Mouse (Mus musculus) bone marrow, adult 2 months (tissue): ENCODE results near the gene Mgat5. TPM values are rescaled to one million over a fixed set of nuclear protein-coding genes. Genes with fewer than 3 reads are reported as not detected.
A peak's percentile ranks its signal among the peaks of the same experiment; 100 is the strongest.

Experiments
- H3K27ac ChIP-seq: fragments of 200-500 bp; 2 replicates; pipeline ENCODE4 v1.5.1; 2012; ENCODE audit warnings: low read depth, mild to moderate bottlenecking, control low read depth, inconsistent platforms, low read length; ENCODE audit not compliant: control insufficient read depth, poor library complexity, insufficient read depth
- H3K4me1 ChIP-seq: fragments of 200-500 bp; 2 replicates; pipeline ENCODE4 v1.6.1; 2011; ENCODE audit warnings: low read length; ENCODE audit not compliant: control insufficient read depth, insufficient read depth
- H3K4me3 ChIP-seq: fragments of 200-500 bp; replicated peaks from 2 replicates; pipeline ENCODE3; 2011; ENCODE audit warnings: mild to moderate bottlenecking, low read depth, low read length, control low read depth; ENCODE audit not compliant: control insufficient read depth
- CTCF ChIP-seq: fragments of 200-500 bp; IDR thresholded peaks from 2 replicates; pipeline ENCODE4 v1.5.1; 2011; ENCODE audit warnings: low read length, control low read depth; ENCODE audit not compliant: control insufficient read depth, insufficient read depth
- POLR2A ChIP-seq: fragments of 200-500 bp; IDR thresholded peaks from 2 replicates; pipeline ENCODE4 v1.6.1; 2011; ENCODE audit warnings: low read depth, mild to moderate bottlenecking, control low read depth, low read length, borderline replicate concordance; ENCODE audit not compliant: control insufficient read depth
- WGBS: fragments of 180-500 bp; shearing (Covaris S2); methylation state at CpG from one replicate; pipeline ENCODE4 v1.1.7; 2018; 5-methylcytosine and 5-hydroxymethylcytosine counted together
- polyA plus RNA-seq: library from polyadenylated mRNA; stranded (reverse); fragments of >200 nt; gene quantifications from 2 replicates; pipeline ENCODE4 v1.2.4, GENCODE M21; 2011; ENCODE audit warnings: low replicate concordance; ENCODE audit not compliant: missing spikeins, insufficient read depth, insufficient read length

Mgat5 gene
- polyA plus RNA-seq, 1 experiment: 9.7 TPM

DNA sequence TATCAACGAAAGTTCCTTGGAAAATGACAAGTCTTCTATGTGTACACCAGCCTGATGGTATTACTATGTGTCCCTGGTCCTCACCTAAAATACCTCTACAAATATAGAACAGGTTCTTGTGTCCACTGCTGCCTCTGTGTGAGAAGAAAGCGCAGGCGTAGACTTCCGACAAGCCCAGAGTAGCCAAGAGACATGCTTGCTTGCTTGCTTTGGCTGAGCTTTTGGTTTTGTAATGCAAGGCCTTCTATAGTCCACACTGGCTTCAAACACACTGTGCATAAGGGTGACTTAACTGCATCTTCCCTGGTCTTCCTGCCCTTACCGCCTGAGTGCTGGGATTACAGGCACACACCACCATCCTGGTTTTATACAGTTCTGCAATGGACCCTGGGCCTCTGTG, 262.4 kb downstream of the Mgat5 start:
- TF ChIP-seq POLR2A (no peak), CTCF (no peak)
- Histone ChIP-seq H3K27ac (no peak overlapping the region), H3K4me3 (no peak overlapping the region), H3K4me1 (peaks cover 2% of the 10 kb centered on the region; the same call in 1 of the 2 replicates)
- whole genome bisulfite sequencing: 88% methylated on average over 5 of the region's 5 CpGs

DNA sequence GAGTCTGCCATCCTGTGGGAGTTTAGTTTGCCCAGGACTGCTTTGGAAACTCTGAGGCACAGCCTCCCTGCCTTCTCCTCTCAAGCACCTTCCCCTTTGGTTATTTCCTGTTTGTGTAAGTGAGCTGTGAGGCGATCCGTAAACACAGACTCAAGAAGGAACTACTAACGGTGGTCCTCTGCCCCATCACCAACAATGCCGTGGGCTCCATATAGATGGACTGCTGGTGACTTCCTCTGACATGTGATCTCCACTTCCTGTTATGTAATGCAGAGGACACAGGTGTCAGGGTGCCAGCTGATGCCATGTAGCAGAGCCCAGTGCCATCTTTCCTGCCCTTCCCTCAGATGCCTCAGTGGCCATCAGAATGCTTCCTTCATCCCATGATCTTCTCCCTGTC, 265.4 kb downstream of the Mgat5 start:
- TF ChIP-seq POLR2A: no peak
- no peak for TF ChIP-seq CTCF
- 19% methylated on average over 4 of the region's 4 CpGs for WGBS
- H3K4me1 ChIP-seq: peaks cover 2% of the 10 kb centered on the region; the same call in 1 of the 2 replicates
- no peak overlapping the region for H3K27ac ChIP-seq
- no peak overlapping the region for H3K4me3 ChIP-seq

DNA sequence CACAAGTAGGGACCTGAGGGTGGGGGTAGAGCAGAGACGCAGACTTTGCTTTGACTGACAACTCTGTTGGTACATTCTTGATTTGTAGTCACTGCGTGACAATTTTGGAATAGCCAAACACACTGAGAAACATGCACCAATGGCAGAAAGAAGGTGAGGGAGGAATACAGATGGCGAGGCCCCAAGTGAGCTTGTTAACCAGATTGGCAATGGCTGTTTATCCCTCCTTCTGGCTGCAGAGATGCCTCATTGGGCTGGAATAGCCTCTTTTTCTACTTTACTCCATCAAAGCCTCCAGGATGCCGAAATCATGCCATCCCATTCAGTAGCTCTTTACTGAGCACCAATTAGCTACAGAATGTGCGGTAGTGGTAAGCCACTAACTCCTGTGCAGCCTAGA, 270.9 kb downstream of the Mgat5 start:
- H3K27ac ChIP-seq: no peak overlapping the region
- H3K4me3 ChIP-seq: no peak overlapping the region
- WGBS: 84% methylated on average over 5 of the region's 5 CpGs
- no peak for TF ChIP-seq POLR2A
- no peak for TF ChIP-seq CTCF
- H3K4me1 ChIP-seq: no peaks in the 10 kb centered on the region

DNA sequence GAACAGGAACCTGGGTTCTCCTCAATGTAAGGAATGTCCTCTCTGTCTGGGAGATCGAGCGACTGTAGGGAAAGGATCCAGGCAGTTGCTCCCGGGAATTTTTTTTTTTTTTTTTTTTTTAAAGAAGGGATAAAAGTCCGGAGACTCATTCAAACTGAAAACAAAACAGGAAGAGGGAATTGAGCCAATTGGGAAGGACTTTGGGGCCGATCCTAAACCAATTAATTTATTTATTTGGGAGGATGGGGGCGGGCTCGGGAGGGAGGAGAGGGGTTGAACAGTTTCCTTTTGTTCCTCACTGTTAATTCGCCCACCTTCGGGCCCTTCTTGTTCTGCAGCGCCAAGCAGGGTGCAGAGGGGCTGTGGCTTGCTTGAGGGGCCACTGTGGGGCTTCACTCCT, 278.1 kb downstream of the Mgat5 start:
- Histone ChIP-seq H3K27ac (no peak overlapping the region), H3K4me3 (no peak overlapping the region), H3K4me1 (no peaks in the 10 kb centered on the region)
- WGBS: 88% methylated on average over 10 of the region's 10 CpGs
- TF ChIP-seq POLR2A: no peak
- no peak for TF ChIP-seq CTCF

DNA sequence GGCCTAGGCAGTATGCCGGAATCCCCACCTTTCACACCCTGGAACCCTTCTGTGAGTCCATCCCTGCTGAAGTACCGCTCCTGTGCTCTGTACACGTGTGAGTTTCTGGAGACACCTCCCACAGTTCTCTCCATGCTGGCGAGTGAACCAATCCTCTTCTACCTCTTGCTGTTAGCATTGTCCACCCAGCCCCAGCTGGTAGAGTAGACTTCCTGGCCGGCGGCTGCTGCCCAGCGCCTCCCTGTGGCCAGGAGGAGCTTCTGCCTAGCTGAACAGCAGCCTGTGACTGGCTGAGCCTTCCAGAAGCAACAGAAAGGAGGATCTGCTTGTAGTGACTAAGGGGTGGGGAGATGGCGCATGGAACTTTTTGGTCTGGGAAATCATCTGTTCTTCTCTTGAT, 279.4 kb downstream of the Mgat5 start:
- TF ChIP-seq CTCF (no peak), POLR2A (no peak)
- WGBS: 88% methylated on average over 8 of the region's 8 CpGs
- H3K27ac ChIP-seq: no peak overlapping the region
- no peak overlapping the region for H3K4me3 ChIP-seq
- H3K4me1 ChIP-seq: no peaks in the 10 kb centered on the region

DNA sequence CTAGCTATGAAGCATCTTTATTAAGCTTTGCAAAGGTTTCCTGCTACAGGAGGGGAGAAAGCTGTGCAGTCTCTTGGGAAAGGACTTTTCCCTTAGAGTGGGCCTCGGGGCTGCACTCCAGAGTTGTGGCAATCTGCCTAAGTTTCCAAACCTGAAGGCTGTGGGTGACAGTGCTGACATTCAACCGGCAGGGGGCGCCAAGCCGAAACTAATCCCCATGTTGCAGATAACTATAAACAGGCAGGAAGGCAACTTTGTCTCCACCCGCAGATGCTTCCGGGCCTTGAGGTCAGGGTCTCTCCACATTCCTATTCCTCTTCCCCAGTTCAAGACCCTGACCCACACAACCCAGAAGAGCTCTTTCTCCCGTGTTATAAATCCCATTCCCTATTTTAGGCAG, 280.0 kb downstream of the Mgat5 start:
- TF ChIP-seq POLR2A (no peak), CTCF (peak; percentile 83)
- WGBS: 36% methylated on average over 7 of the region's 7 CpGs
- no peak overlapping the region for H3K4me3 ChIP-seq
- no peaks in the 10 kb centered on the region for H3K4me1 ChIP-seq
- H3K27ac ChIP-seq: no peak overlapping the region

DNA sequence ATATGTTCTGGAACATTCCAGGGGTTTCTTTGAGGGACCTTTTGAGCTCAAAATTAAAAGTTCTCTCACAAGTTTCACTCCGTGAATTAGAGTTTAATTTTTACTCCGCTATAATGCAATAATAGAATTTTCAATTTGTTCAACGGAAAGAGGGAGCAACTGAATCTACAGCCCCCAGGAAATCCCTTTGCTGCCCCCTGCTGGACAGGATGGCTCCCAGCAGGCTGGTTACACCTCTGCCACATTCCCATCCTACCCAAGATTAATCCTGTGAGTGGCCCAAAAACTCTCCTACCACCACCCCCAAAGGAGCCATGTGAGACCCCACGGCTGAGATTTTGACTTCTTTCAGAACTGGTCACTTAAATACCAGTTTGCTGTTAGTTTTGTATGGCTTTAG, 282.3 kb downstream of the Mgat5 start:
- Histone ChIP-seq H3K27ac (no peak overlapping the region), H3K4me3 (no peak overlapping the region), H3K4me1 (no peaks in the 10 kb centered on the region)
- WGBS: 79% methylated on average over 4 of the region's 4 CpGs
- TF ChIP-seq POLR2A (no peak), CTCF (peak; percentile 65; the same call in 1 of the 2 replicates)

DNA sequence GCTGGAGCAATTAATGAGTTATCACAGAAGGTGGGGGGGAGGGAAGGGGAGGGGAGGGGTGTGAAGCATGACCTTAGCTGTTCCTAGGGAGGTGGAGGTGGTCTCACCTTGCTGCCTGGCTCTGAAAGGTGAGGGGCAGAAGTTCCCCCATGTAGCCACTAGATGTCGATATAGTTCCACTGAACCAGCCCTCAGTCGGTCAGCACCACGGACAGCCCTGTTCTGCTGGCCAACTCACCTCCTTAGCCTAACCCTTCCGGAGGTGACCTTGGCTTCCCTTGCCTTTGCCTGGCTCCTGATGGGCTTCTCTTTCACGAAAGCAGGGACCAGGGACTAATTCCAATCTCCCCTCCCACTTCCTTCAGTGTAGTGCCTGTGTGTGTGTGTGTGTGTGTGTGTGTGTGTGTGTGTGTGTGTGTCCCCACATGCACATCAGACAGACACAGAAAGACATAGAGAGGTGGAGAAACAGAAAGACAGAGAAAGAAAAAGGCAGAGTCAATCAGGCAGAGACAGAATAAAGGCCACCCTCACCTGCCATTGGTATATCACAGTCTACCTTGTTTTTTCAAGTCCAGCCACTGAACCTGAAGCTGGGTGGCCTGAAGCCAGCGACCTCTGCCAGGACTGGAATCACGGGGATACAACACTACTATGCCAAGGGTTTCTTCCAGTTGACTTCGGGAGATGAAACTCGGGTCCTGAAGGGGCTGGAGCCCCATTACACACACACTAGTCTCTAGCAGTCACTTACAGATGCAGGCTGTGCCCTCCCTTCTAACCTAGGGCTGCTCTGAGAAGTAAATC, 292.1 kb downstream of the Mgat5 start:
- Histone ChIP-seq H3K4me1 (peaks cover 2% of the 10 kb centered on the region; the same call in 1 of the 2 replicates), H3K27ac (no peak overlapping the region), H3K4me3 (no peak overlapping the region)
- TF ChIP-seq CTCF (peak; percentile 94), POLR2A (no peak)
- WGBS: 27% methylated on average over 9 of the region's 9 CpGs
